Mouse (Mus musculus) ES-Bruce4 (cell line): Measurements from ENCODE around the gene Odf4.

ENCODE experiments used
- CTCF ChIP-seq: IDR thresholded peaks from one replicate; pipeline ENCODE4 v1.8.1; 2011; ENCODE audit warnings: low read depth, low read length
- POLR2A ChIP-seq: IDR thresholded peaks from one replicate; pipeline ENCODE4 v1.8.1; 2011; ENCODE audit warnings: low read length; ENCODE audit not compliant: insufficient read depth

- TF ChIP-seq POLR2A (no peak), CTCF (no peak)
These were observed 15.2 kb downstream of the Odf4 start for GRCm38 (mm10) chr11:68911531-68912177.
